Mouse (Mus musculus): ENCODE measurements at regions not wholly inside any gene's neighbourhood (a gene's known extent, or its start where the extent isn't known, plus 50 kb on each side); places are given as distances from the start of the nearest gene placed in this dataset.

- no peak for DNase-seq
These were observed 388.1 kb upstream of the Dynlrb2 start for GRCm38 (mm10) chr8:116116625-116117024.

- peak; percentile 88 for DNase-seq
These were observed 388.9 kb upstream of the Dynlrb2 start for GRCm38 (mm10) chr8:116115811-116116372.

- no peak for DNase-seq
These were observed 389.8 kb upstream of the Dynlrb2 start for GRCm38 (mm10) chr8:116114978-116115377.

GRCm38 (mm10) chr8:116114502-116114901 is 390.3 kb upstream of the Dynlrb2 start:
- DNase-seq, result peak; percentile 77

- no peak for DNase-seq
These were observed 393.6 kb upstream of the Dynlrb2 start for GRCm38 (mm10) chr8:116111168-116111567.

- DNase-seq, result peak; percentile 57
These were observed 389.1 kb upstream of the Maf start for GRCm38 (mm10) chr8:116096666-116097065.

GRCm38 (mm10) chr8:116083156-116083555 is 375.6 kb upstream of the Maf start:
- no peak for DNase-seq

GRCm38 (mm10) chr8:116078849-116079407 is 371.3 kb upstream of the Maf start:
- no peak for DNase-seq

GRCm38 (mm10) chr8:116071497-116071896 is 363.9 kb upstream of the Maf start:
- DNase-seq, result no peak

GRCm38 (mm10) chr8:116069538-116069937 is 361.9 kb upstream of the Maf start:
- no peak for DNase-seq

GRCm38 (mm10) chr8:116067978-116068375 is 360.4 kb upstream of the Maf start:
- DNase-seq, result no peak

- DNase-seq, result no peak
These were observed 359.8 kb upstream of the Maf start for GRCm38 (mm10) chr8:116067182-116067977.

- no peak for DNase-seq
These were observed 358.3 kb upstream of the Maf start for GRCm38 (mm10) chr8:116065871-116066270.

GRCm38 (mm10) chr8:116065327-116065726 is 357.7 kb upstream of the Maf start:
- no peak for DNase-seq

GRCm38 (mm10) chr8:116064562-116064961 is 357.0 kb upstream of the Maf start:
- DNase-seq, result no peak

GRCm38 (mm10) chr8:116063541-116063940 is 355.9 kb upstream of the Maf start:
- peak; percentile 35 for DNase-seq

- no peak for DNase-seq
These were observed 345.9 kb upstream of the Maf start for GRCm38 (mm10) chr8:116053483-116053882.

GRCm38 (mm10) chr8:116053043-116053442 is 345.4 kb upstream of the Maf start:
- no peak for DNase-seq

GRCm38 (mm10) chr8:116048480-116048879 is 340.9 kb upstream of the Maf start:
- DNase-seq, result no peak

GRCm38 (mm10) chr8:116046859-116047258 is 339.3 kb upstream of the Maf start:
- no peak for DNase-seq

- no peak for DNase-seq
These were observed 337.9 kb upstream of the Maf start for GRCm38 (mm10) chr8:116045526-116045925.

GRCm38 (mm10) chr8:116043381-116043780 is 335.8 kb upstream of the Maf start:
- DNase-seq, result no peak

GRCm38 (mm10) chr8:116030966-116031365 is 323.4 kb upstream of the Maf start:
- no peak for DNase-seq

- DNase-seq, result peak; percentile 16
These were observed 317.7 kb upstream of the Maf start for GRCm38 (mm10) chr8:116025321-116025720.

Data from kidney, postnatal 10 days (tissue).